Mouse (Mus musculus) thymus, adult 2 months (tissue): ENCODE results near the gene Taar6. TPM values are rescaled to one million over a fixed set of nuclear protein-coding genes. Genes with fewer than 3 reads are reported as not detected.

Experiments
- DNase-seq: peaks from one replicate; pipeline ENCODE4 v3.0.0; 2021
- H3K27ac ChIP-seq: fragments of 200-500 bp; 2 replicates; pipeline ENCODE4 v1.5.1; 2012; ENCODE audit warnings: low read length, control low read depth; ENCODE audit not compliant: control insufficient read depth, insufficient read depth
- H3K27me3 ChIP-seq: fragments of 200-500 bp; 2 replicates; pipeline ENCODE4 v1.6.1; 2012; ENCODE audit warnings: mild to moderate bottlenecking, low read length, moderate library complexity, mixed read lengths; ENCODE audit not compliant: control insufficient read depth, insufficient read depth
- H3K36me3 ChIP-seq: fragments of 200-500 bp; 2 replicates; pipeline ENCODE4 v1.6.1; 2012; ENCODE audit warnings: mild to moderate bottlenecking, low read length, moderate library complexity; ENCODE audit not compliant: control insufficient read depth, insufficient read depth
- H3K4me1 ChIP-seq: fragments of 200-500 bp; replicated peaks from 2 replicates; pipeline ENCODE4 v1.6.1; 2012; ENCODE audit warnings: low read length; ENCODE audit not compliant: control insufficient read depth, insufficient read depth
- H3K4me3 ChIP-seq: fragments of 200-500 bp; 2 replicates; pipeline ENCODE4 v1.5.1; 2012; ENCODE audit warnings: mild to moderate bottlenecking, low read length, control low read depth, moderate library complexity; ENCODE audit not compliant: control insufficient read depth, insufficient read depth
- CTCF ChIP-seq: fragments of 200-500 bp; IDR thresholded peaks from 2 replicates; pipeline ENCODE4 v1.5.1; 2012; ENCODE audit warnings: mild to moderate bottlenecking, control low read depth, low read length, moderate library complexity, borderline replicate concordance; ENCODE audit not compliant: control insufficient read depth, poor library complexity, insufficient read depth; ENCODE audit errors: extremely low read depth
- POLR2A ChIP-seq: fragments of 200-500 bp; IDR thresholded peaks from 2 replicates; pipeline ENCODE4 v1.6.1; 2012; ENCODE audit warnings: mild to moderate bottlenecking, low read length, control low read depth, moderate library complexity; ENCODE audit not compliant: control insufficient read depth, poor library complexity, insufficient read depth; ENCODE audit errors: extremely low read depth
- WGBS: fragments of 180-500 bp; shearing (Covaris S2); methylation state at CpG from one replicate; pipeline ENCODE4 v1.1.7; 2018; 5-methylcytosine and 5-hydroxymethylcytosine counted together
- polyA plus RNA-seq: library from polyadenylated mRNA; depleted of rRNA; stranded (reverse); fragments of >200 nt; gene quantifications from 2 replicates; pipeline ENCODE4 v1.2.3, GENCODE M21; 2012

The Taar6 gene
- polyA plus RNA-seq, 1 experiment = not detected

- WGBS = 93% methylated on average over 6 of the region's 6 CpGs
- no peaks in the 10 kb centered on the region for H3K27me3 ChIP-seq
- TF ChIP-seq CTCF (no peak), POLR2A (no peak)
- H3K4me1 ChIP-seq = no peaks in the 10 kb centered on the region
- no peak for DNase-seq
- no peak overlapping the region for H3K4me3 ChIP-seq
- H3K27ac ChIP-seq = no peak overlapping the region
- H3K36me3 ChIP-seq = no peaks in the 10 kb centered on the region
Observed at GRCm38 (mm10) chr10:23964921-23965610, 20.4 kb downstream of the Taar6 start.

- WGBS = 73% methylated on average over 3 of the region's 3 CpGs
- no peaks in the 10 kb centered on the region for H3K27me3 ChIP-seq
- H3K4me1 ChIP-seq = no peaks in the 10 kb centered on the region
- no peak for TF ChIP-seq POLR2A
- no peak for TF ChIP-seq CTCF
- DNase-seq = no peak
- no peaks in the 10 kb centered on the region for H3K36me3 ChIP-seq
- no peak overlapping the region for H3K4me3 ChIP-seq
- H3K27ac ChIP-seq = no peak overlapping the region
Observed at GRCm38 (mm10) chr10:23963444-23963843, 22.0 kb downstream of the Taar6 start.

- Histone ChIP-seq H3K27me3 (no peaks in the 10 kb centered on the region), H3K4me3 (no peak within 1 kb of the TSS), H3K36me3 (no peaks in the 10 kb centered on the region), H3K4me1 (no peaks in the 10 kb centered on the region), H3K27ac (no peak within 1 kb of the TSS)
- DNase-seq = no peak
- WGBS = 75% methylated on average over 13 of the region's 13 CpGs
- no peak for TF ChIP-seq CTCF
- no peak for TF ChIP-seq POLR2A
Observed at GRCm38 (mm10) chr10:23960444-23960915, 25.0 kb downstream of the Taar6 start, which contains the start of gene Taar4. TSS of gene Taar4 (plus strand) at chr10:23960494.

GRCm38 (mm10) chr10:23959071-23959470 lies 26.4 kb downstream of the Taar6 start:
- no peak overlapping the region for H3K4me3 ChIP-seq
- no peak for DNase-seq
- TF ChIP-seq CTCF (no peak), POLR2A (no peak)
- no peaks in the 10 kb centered on the region for H3K4me1 ChIP-seq
- H3K27me3 ChIP-seq = no peaks in the 10 kb centered on the region
- 85% methylated on average over 3 of the region's 3 CpGs for whole genome bisulfite sequencing
- H3K27ac ChIP-seq = no peak overlapping the region
- no peaks in the 10 kb centered on the region for H3K36me3 ChIP-seq

GRCm38 (mm10) chr10:23951714-23952113 lies 33.7 kb downstream of the Taar6 start:
- 87% methylated on average over 6 of the region's 6 CpGs for WGBS
- no peaks in the 10 kb centered on the region for H3K36me3 ChIP-seq

GRCm38 (mm10) chr10:23949508-23950005 lies 35.9 kb downstream of the Taar6 start, which contains the start of gene Taar3:
TSS of gene Taar3 (plus strand) at chr10:23949558.
- H3K27me3 ChIP-seq = no peaks in the 10 kb centered on the region
- H3K4me1 ChIP-seq = no peaks in the 10 kb centered on the region
- WGBS = 92% methylated on average over 16 of the region's 16 CpGs
- no peaks in the 10 kb centered on the region for H3K36me3 ChIP-seq
- H3K27ac ChIP-seq = no peak within 1 kb of the TSS
- no peak within 1 kb of the TSS for H3K4me3 ChIP-seq
- DNase-seq = no peak
- TF ChIP-seq POLR2A (no peak), CTCF (no peak)

More at GRCm38 (mm10) chr10:23951714-23952113, 33.7 kb downstream of the Taar6 start:
- H3K4me1 ChIP-seq = no peaks in the 10 kb centered on the region
- H3K27ac ChIP-seq = no peak overlapping the region
- H3K4me3 ChIP-seq = no peak overlapping the region
- no peak for TF ChIP-seq CTCF
- no peak for TF ChIP-seq POLR2A
- DNase-seq = no peak
- no peaks in the 10 kb centered on the region for H3K27me3 ChIP-seq
